Mouse (Mus musculus) telencephalon, adult 2 months (tissue): ENCODE data around the gene Cd247.

Experiments
- DNase-seq: peaks from one replicate; pipeline ENCODE4 v3.0.0-alpha.2; 2011; ENCODE audit warnings: low read depth, low spot score

The Cd247 gene

DNA sequence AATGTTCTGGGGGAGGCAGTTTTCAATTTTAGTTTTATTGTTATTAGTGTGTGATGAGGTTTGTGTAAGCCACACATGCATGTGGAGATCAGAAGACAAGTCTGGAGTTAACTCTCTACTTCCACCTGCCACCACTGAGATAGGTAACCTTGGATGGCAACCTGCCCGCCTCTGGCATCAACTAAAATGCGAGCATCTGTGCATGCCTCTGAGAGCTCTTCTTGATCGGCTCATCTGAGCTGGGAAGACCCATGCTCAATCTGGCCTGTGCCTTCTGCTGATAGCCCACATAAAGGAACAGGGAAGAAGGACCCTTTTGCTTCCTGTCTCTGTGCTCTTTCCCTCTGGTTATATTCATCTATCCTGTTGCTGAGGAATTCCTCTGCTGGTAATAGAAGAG, 121.0 kb downstream of the Cd247 start:
- no peak for DNase-seq

DNA sequence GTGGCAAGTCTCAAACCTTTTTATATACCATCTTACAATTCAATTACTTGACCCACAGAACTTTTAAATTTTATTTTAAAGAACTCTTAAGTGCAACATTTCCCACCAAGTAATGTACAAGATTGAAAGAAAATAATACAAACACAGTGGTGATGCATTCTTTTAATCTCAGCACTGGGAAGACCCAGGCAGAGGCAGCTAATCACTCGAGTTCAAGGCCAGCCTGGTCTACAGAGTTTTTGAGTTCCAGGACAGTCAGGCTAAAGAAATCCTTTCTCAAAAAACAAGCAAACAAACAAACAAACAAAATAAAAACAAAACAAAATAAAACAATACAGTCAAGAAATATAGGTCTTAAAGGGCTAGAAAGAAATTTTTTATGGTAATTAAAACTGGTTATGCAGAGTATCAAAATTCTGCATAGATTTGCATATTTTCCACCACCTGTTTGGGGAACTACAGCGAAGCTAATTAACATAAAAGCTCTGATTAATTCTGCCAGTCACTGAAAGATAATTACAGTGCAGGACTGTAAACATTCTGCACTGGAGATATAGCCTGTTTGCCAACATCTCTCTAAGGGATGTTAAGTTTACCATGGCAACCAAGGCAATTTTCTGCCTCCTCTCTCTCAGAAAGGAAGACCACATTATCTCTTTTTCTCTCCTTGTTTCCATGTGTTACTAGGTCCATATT, 125.4 kb downstream of the Cd247 start:
- DNase-seq: peak; percentile 13

DNA sequence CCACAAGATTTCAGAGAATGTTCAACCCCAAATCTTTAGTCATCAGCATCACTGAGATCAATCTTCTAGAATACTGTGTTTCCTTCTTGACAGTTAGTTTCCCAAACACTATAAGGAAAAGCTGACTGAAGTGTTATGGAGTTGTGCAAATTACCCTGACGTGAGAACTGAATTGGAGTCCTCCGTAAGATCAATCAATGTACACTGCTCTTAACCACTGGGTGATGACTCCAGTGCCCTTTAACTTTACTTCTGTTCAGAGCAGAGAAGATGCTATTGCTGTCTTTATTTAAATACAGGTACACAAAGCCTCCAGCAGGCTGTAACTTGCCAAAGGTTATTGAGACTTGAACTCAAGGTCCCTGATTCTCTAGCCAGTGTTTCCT, 125.9 kb downstream of the Cd247 start:
- DNase-seq: no peak

DNA sequence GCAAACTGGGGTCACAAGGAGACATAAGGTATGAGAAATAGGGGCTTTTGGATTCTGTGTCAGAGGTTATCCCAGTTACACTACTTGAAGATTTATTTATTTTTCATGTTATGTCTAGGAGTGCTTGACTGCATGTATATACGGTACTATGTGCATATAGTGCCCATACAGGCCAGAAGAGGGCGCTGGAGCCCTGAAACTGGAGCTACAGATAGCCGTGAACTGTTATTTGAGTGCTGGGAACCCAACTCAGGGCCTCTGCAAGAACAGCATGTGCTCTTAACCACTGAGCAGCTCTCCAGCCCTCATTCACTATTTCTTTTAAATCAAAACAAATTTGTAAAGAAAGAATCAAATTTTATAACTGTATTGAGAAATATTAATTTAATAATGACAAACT, 132.5 kb downstream of the Cd247 start:
- no peak for DNase-seq

DNA sequence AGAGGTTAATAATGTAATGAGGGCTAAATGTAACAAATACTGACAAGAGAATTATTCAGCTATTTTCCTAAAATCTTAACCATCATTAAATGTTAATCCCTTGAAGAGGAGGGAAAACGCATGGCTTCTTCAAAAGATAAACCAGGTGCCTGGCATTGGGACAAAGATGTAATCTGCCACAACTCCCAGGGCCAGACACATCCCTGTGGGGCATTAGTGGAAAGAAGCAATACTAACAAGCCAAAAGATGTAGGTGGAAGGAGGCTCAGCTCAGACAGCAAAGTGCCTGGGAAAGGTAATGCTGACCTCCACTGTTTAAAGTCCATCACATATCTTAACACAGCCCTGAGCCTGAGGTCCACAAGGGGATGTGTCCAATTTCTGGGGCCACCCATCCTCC, 134.0 kb downstream of the Cd247 start:
- no peak for DNase-seq

DNA sequence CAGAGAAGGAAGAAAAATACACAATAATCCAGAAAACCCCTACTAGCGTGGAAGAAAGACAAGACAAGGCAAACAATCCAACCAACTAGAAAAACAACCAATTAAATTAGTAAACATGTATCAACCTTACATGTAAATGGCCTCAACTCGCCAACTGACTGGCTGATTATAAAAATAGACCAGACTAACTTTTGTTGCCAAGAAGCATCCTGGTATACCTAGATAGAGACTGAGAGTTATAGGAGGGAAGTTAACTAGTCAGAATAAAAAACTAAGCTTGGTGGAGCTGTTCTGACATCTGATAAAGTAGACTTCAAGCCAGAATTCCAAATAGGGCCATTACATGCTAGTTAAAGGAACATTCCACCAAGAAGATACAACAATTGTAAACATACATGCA, 136.7 kb downstream of the Cd247 start:
- DNase-seq: no peak
